Mouse (Mus musculus): Measurements from ENCODE around the gene Zfp738. TPM values are rescaled to one million over a fixed set of nuclear protein-coding genes. Genes with fewer than 3 reads are reported as not detected.

The Zfp738 gene
- total RNA-seq (2023), result 10 to 100 TPM; 20.8 to 21.5 TPM

DNA sequence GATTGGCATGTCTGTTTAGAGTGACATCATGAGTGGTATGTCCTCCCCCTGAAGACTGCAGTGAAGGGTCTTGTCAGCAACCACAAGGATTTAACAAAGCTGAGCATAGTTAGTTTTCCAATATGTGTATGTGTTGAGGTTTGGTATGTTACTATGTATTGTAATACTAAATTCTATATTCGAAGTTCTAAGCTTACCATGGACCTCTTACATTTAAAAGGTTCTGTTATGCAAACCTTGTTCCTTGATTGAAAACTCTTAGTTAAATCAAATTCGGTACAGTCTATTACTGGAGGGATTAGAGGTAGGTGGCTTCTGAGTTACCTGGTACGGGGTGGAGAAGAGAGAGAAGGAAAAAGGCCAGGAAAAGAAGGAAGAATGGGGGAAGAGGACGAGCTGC, at the start of gene Zfp738:
TSS of gene Zfp738 (minus strand) at position 101 of the 400 bp plus-strand sequence.

DNA sequence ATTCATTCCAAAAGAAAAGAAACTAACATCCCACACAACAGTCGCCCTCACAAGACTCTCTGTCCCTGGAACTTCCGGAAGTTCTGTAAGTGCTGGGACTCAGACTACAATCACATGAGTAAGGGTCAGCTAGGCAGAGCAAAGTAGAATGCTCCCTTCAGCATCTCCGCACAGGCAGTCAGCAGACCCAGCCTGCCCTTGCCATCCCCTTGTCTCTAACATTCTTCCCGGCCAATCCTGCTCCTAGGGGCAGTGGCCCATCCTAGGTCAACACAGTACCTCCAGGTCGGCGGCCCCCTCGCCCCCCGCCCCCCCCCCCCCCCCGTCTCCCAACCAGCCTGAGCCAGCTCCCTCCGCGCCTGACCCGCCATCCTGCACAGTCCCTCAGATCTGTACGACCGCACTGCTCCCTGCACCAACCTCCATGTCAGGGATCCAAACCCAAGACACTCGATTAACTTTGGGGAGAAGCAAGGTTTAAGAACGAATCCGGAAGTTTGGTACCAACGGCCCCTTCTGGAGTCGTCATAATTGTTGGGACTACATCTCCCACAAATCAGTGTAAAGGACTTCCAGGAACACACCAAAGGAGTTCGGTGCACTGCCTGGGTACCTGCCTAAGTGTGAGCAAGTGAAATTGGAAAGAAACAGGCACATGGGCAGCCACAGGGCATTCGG, 41.9 kb upstream of the Zfp738 start, which contains the start of gene Zfp65:
TSS of gene Zfp65 (minus strand) at position 533 of the 678 bp plus-strand sequence.

DNA sequence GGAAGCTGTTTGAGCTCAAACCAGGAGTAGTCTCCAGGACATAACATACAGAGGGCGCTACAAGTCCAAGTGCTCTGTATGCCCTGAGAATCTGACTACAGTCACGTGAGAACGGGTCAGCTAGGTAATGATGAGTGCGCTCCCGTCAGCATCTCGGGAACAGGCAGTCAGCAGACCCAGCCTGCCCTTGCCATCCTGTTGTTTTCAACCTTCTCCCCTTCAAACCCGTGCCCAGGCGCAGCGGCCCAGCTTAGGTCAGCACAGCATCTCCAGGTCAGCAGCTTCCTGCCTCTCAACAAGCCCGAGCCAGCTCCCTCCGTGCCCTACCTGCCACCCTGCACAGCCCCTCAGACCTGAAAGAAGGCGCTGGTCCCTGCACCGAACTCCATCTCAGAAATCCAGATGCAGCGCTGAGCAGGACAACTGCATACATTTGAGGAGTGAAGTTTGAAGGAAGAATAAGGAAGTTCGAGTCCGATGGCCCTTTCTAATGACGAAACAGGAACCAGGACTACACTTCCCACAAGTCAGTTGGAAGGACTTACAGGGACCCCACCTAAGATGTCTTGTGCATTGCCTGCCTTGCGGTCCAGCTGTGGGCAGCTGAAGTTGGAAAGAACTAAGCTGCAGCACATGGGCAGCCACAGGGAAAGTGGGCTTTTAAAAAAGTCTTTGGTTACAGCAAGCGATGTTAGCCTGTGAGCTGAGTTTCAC, 49.4 kb downstream of the Zfp738 start, which contains the start of the genes Gm49345 and Zfp729a:
TSS of gene Gm49345 (minus strand) at position 476 of the 714 bp plus-strand sequence.
TSS of gene Zfp729a (minus strand) at position 498 of the 714 bp plus-strand sequence.

DNA sequence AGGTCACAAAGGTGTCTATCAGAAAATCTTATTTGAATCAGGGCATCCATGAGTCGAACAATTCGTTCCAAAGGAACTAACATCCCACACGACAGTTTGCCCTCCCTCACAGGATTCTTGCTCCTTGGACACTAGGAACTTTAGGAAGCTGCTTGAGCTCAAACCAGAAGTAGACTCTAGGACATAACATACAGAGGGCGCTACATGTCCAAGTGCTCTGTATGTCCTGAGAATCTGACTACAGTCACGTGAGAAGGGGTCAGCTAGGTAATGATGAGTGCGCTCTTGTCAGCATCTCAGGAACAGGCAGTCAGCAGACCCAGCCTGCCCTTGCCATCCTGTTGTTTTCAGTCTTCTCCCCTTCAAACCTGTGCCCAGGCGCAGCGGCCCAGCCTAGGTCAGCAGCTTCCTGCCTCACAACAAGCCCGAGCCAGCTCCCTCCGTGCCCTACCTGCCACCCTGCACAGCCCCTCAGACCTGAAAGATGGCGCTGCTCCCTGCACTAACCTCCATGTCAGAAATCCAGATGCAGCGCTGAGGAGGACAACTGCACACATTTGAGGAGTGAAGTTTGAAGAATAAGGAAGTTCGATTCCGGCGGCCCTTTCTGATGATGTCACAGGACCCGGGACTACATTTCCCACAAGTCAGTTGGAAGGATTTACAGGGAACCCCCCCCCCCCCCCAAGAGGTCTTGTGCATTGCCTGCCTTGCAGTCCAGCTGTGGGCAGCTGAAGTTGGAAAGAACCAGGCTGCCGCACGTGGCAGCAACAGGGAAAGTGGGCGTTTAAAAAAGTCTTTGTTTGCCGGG, 77.6 kb downstream of the Zfp738 start, which contains the start of gene Zfp729b:
TSS of gene Zfp729b (minus strand) at position 642 of the 811 bp plus-strand sequence.

Other genes with a start within 250 kb of the Zfp738 start
- 1 to 10 TPM; 6.5 to 7.0 TPM for gene Zfp874a, start 235.4 kb downstream of the Zfp738 start, total RNA-seq (2023)
- 10 to 100 TPM; 12.2 to 17.1 TPM for gene Zfp874b, start 202.8 kb downstream of the Zfp738 start, total RNA-seq (2023)
- gene Zfp58, start 186.5 kb downstream of the Zfp738 start, total RNA-seq (2023), result 10 to 100 TPM; 13.3 to 16.8 TPM
- not detected for gene Gm26965, start 160.9 kb downstream of the Zfp738 start, total RNA-seq (2023)
- 10 to 100 TPM; 24.1 to 31.2 TPM for gene Zfp87, start 160.9 kb downstream of the Zfp738 start, total RNA-seq (2023)
- 10 to 100 TPM; 11.5 to 15.2 TPM for gene Zfp748, start 133.2 kb downstream of the Zfp738 start, total RNA-seq (2023)
- 10 to 100 TPM; 19.8 to 20.3 TPM for gene Zfp729b, start 77.4 kb downstream of the Zfp738 start, total RNA-seq (2023)
- 1 to 10 TPM; 2.5 to 8.4 TPM for gene Gm49345, start 49.3 kb downstream of the Zfp738 start, total RNA-seq (2023)
- gene Zfp729a, start 49.3 kb downstream of the Zfp738 start, total RNA-seq (2023), result 10 to 100 TPM; 16.2 to 20.7 TPM
- 10 to 100 TPM; 16.3 to 22.7 TPM for gene Zfp65, start 42.1 kb upstream of the Zfp738 start, total RNA-seq (2023)
- 1 to 10 TPM; 7.2 to 9.5 TPM for gene Zfp85, start 68.2 kb upstream of the Zfp738 start, total RNA-seq (2023)
- gene Zfp493, start 92.6 kb upstream of the Zfp738 start, total RNA-seq (2023), result 1 to 10 TPM; 3.5 to 5.9 TPM
- 1 to 10 TPM; 7.2 to 7.8 TPM for gene Zfp273, start 126.7 kb upstream of the Zfp738 start, total RNA-seq (2023)
- gene Gm10037, start 144.0 kb upstream of the Zfp738 start, total RNA-seq (2023), result 1 to 10 TPM in 1 of 2 experiments, not detected in 1; 2.8 TPM
- gene BC048507, start 176.3 kb upstream of the Zfp738 start, total RNA-seq (2023), result not detected